Mouse (Mus musculus): Measurements from ENCODE around the gene Nav2. TPM values are rescaled to one million over a fixed set of nuclear protein-coding genes. Genes with fewer than 3 reads are reported as not detected.

The Nav2 gene
- total RNA-seq, 2 experiments from 2014 or later = 60.0 to 64.1 TPM

DNA sequence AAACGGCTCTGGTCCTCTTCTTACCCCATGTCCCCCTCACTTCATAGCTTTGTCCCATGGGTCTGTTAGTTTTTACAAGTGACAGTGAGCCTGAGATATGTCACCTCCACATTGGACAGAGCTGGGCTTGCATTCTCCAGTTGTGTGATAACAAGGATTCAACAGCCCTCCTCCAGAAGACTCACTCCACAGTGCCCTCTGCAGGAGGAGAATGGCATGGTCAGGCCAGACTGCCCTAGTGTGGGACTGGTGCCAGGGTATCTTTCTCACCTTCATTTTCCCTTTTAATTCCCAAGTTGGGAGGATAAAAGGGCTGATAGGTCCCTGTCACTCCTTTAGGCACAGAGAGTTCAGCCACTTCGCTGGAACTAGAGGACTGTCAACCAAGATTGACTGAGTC is 530.6 kb downstream of the Nav2 start:
- DNase-seq = peak; percentile 35 to 65
- intact Hi-C loops (cut with DNase I) = no loop called here

DNA sequence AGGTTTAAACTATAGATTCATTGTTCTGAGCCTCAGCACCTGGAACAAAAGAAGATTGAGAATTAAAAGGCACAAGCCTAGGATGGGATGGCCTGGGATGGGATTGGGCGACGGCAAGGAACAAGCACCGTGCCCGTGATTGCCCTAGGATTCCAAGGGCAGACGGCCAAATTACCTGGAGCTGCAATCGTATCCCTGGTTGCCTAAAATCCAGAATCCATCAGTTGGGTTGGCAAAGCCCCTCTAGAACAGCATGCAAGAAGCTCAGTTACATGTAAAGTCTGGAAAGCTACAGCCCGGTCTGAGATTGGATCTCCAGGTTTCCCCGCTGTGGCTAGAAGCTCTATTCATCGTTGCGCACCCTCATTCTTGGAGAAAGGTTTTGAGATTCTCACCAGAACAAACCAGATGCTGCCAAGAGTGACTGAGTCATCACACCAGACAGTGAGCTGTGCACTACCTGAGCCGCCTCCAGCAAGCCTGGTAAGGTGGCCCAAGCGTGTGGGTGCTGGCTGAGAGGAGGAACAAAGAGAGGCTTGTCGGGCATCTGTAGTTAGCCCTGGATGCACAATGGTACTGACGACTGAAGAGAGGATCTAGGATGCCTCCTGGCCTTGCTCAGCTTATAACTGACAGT is 531.9 kb downstream of the Nav2 start:
- no peak for DNase-seq
- intact Hi-C loops (cut with DNase I) = no loop called here

DNA sequence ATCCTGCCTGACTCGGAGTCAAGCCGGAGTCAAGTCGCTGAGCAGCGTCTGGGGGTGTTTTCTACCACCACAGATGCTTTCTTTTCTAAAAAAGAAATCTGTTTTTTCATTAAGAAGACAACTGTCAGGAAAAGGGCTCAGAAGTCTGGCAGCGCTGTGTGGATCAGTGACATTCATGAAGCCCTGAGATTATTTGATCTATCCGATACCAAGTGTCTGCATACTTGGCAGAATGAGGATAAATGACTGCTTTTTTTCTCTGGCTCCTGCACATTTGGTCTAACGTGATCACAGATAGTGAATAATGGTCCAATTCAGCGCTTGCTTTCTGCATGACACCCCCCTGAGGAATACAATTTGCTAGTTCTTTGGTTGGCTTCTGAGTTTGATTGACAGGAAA is 533.7 kb downstream of the Nav2 start:
- intact Hi-C loops (cut with DNase I) = no loop called here
- no peak for DNase-seq

DNA sequence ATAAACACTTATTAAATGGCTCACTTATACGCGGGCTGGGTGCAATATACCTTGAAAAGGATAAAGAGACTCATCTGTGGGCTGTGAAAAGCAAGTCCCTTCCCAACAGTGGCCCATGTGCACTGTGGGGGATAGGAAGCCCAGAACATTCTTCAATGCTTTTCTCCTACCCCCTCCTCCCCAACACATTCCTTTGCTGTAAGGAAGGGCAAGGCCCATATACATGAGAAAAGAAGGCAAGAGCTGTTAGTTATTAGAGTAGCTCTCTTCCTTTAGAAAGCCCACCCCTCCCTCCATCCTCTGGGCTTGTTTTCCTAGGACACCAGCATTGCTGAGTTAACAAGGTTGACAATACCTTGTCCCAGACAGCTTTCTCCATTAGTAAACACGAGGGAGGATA is 540.1 kb downstream of the Nav2 start:
- no peak for DNase-seq
- intact Hi-C loops (cut with DNase I) = no loop called here

DNA sequence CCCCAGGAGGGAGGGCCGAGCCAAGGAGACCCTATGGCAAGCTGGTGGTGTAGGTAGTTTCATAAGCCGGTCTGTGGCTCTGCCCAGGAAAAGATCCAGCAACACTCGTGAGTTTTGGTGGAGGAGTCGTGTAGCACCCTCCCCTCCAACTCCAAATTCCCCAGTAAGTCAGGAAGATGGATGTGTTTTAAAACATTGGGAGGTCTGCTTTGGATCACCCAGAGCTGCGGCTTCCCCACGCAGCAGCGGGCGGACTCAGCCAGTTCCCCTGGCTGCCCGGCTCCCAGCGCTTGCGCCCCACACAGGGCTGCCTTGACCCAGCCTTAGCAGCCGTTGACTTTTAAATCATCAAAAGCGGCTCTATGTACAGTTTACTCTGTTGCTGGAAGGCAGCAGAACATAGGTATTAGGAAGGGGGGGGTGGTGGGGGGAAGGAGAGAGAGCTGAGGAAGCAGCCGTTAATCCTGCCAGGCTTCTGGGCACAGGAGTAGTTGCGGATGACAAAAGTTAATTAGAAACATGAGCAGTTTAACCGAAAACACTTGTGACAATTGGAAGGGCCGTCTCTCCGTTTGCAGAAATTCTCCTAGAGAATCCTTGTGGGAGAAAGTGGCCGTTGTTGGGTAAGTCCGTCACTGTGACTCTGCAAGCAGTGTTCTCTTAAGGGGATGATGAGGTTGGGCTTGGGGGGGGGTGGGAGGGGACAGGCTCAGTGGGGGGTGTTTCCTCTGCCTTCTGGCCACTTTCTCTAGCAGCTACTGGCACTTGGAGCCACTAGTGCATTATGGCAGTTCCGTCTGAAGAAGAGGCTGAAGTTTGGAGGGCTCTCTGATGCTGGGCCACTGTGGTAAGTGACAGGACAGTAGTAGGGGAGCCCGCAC is 542.0 kb downstream of the Nav2 start:
- intact Hi-C loops (cut with DNase I) = no loop called here
- DNase-seq = no peak

DNA sequence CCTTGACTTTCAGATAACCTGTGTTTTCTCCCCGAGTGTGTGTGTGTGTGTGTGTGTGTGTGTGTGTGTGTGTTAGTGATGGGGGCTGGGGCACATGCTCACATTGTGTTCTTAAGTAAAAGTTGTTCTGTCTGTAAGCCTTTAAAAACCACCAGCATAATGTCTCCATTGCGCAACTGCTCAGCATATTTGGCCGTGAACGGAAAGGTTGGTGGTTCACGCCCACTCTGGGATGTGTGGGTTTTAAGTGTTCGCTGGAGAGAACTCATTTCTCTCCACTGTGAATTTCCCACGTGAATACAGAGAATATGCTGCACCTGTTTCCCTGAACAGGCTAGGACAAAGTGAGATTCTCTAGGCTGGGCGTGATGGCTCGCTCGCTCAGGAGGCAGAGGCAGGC is 542.7 kb downstream of the Nav2 start:
- DNase-seq = no peak
- intact Hi-C loops (cut with DNase I) = no loop called here

DNA sequence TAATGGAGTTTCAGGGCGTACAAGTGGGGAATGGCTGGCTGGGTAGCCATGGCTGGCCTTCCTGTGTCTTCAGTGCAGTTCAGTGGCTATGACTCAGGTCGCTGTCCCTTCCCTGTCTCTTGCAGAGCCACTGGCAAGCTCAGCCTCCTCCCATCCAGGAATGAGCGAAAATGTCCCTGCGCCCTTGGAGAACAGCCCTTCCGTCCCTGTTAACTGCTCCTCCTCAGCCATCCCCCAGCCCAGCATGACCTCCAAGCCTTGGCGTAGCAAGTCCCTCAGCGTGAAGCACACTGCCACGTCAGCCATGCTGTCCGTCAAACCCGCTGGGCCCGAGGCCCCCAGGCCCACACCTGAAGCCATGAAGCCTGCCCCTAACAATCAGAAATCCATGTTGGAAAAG is 543.8 kb downstream of the Nav2 start:
- intact Hi-C loops (cut with DNase I) = no loop called here
- no peak for DNase-seq

DNA sequence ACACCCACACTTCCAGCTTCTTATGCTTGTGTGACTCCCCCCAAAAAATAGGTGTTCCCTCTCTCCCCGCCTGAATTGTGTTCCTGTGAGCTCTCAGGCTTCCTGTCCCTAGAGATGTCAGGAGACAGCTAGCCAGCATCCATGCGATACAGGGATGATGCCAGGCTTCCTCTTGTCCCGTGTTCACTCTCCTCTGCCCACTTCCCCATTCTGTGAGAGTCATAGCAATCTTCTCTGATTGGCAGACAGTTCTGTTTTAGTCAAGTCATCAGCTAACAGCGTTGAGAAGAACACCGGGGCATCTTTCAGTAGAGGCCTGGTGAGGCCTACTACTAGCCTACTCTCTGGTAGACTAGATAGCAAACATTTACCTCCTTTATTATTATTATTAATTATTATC is 546.1 kb downstream of the Nav2 start:
- no peak for DNase-seq
- intact Hi-C loops (cut with DNase I) = no loop called here

DNA sequence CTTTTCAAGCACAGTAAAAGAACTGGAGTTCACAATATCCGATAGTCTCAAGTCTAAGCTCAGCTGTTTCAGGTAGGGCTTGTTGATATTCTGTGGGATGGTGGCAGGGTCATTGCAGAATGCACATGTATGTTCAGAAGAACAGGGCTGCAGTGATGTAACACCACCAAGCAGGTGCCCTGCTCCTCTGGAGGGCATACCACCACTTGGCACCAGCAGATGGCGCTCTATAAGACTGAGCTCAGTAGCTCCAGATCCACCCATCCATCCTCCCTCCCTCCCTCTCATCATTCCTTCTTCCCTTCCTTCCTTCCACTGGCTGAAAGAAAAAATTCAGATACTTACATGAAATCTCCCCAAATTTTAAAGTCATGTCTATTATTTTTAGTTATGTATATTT is 547.6 kb downstream of the Nav2 start:
- intact Hi-C loops (cut with DNase I) = no loop called here
- peak; percentile 40 to 68 for DNase-seq

DNA sequence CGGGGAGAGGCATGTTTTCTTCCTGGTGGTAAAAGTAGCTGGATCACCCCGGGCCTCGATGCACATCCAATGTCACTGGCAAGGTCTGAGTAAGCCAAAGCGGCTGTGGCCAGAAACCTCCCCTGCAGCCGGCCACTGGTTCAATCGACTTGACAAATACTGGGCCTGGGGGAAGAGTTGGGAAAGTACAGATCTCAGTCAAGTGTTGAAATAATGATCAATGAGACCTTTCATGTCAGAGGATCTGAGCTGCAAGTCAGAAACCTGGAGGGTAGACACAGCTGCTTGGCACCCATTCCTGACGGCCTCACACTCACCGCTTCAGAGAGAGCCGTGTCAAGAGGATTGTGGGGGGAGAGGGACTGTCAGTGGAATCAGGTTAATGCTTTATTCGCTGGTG is 548.9 kb downstream of the Nav2 start:
- no peak for DNase-seq
- intact Hi-C loops (cut with DNase I) = no loop called here

DNA sequence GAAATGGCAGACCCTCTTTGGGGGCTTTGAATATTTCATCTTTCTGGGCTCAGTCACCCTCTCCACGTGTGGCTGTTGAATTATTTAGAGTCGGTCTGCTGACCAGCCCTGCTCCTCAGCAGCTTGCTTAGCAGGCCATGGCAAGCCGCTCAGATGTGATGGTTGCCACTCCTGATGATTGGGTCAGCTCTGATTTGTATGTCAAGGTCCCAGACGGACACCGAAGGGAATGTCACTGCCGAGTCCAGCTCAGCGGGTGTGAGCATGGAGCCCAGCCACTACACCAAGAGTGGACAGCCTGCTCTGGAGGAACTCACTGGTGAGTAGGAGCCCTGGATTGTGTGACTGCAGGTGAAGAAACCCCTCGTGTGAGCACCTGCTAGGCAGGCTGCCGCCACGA is 549.4 kb downstream of the Nav2 start:
- intact Hi-C loops (cut with DNase I) = no loop called here
- DNase-seq = no peak

DNA sequence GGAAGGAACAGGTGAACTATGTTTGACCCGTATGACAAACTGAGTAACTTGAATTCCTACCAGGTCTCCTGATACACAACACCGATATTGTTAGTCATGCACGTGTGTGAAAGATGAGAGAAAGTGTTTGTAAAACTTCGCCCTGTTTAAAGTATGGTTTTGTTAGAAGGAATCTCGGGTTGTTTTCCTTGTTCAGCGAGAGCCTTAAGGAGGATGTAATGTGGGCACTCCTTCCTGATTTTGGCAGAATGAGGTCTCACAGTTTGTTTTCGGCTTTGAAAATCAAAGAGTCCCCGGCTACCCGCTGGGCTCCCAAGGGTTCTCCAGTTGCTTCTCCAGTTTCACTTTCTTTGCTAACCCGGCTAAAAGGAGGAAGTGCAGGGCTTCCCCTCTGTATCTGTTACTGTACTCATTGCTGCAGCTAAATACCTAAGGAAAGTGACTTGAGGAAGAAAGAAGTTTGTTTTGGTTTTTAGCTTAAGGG is 553.9 kb downstream of the Nav2 start:
- intact Hi-C loops (cut with DNase I) = no loop called here
- peak in 1 of 2 experiments; percentile 18 for DNase-seq

DNA sequence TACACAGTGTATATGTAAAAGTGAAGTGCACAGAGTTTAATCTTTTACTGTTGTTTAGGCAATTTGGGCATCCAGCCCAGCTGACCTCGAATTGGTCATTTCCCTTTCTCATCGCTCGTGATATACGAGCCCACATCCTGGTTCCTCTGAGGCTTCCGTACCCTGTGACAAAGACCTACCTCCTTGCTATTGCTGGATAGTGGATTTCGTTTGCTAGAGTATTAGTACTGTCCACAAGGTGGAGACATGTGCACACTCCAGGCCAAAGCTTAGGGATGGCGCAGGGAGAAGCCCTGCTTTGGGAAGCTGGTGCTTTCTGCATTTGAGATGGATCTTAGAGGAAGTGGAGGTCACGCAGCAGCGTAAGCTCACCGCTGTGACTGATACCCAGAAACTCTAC is 559.3 kb downstream of the Nav2 start:
- DNase-seq = peak; percentile 30 to 49
- intact Hi-C loops (cut with DNase I) = loop anchor here (2.0 kb wide), 1 partner anchor 133 kb away; no protein-coding TSS in a partner anchor

DNA sequence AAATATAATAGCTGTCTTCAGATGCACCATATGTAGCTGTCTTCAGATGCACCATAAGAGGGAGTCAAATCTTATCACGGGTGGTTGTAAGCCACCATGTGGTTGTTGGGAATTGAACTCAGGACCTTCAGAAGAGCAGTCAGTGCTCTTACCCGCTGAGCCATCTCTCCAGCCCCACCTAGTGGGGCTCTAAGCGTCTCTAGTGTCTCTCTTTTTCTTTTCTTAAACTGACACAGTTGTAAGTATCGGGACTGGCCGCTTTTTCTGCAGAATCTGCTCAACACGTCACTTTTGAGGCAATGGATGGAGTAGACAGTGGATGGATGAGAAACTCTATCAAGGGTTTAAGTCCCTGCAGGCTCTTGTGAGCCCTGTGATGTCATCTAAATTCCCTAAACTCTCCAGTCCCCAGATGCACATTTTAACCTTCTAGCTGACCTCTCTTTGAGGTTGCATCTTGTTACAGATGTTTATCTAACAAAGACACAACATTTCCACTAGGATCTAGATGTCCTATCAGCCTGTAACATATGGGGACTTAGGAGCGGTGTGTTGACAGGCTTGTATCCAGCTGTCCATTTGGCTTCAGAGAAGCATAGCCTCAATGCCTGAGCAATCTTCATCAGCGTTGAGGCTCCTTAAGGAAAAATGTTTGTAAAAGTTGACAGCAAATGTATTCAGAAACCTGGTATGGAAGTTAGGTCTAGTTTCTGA is 560.1 kb downstream of the Nav2 start:
- no peak for DNase-seq
- intact Hi-C loops (cut with DNase I) = loop anchor here (2.0 kb wide), 1 partner anchor 132 kb away; no protein-coding TSS in a partner anchor

DNA sequence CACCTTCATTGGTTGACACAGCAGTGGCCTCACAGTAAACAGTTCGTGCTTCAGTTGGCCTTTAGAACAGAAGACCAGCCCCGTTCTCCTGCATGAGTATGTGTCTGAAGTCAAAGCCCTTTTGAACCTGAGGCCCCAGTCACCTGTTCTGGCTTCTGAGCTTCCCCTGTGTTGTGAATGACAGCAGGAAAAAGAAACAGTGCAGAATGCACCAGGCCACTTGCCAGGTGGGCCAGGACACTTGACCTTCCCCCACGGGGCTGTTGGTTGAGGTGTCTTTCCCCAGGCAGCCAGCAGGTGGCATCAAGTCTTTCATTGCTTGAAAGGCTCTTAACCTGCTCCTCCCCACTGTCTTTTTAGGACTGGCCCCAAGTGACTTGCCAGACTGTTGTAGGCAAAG is 562.8 kb downstream of the Nav2 start:
- DNase-seq = peak; percentile 54 to 78
- intact Hi-C loops (cut with DNase I) = loop anchor here (5.0 kb wide), 1 partner anchor 281 kb away; no protein-coding TSS in a partner anchor

DNA sequence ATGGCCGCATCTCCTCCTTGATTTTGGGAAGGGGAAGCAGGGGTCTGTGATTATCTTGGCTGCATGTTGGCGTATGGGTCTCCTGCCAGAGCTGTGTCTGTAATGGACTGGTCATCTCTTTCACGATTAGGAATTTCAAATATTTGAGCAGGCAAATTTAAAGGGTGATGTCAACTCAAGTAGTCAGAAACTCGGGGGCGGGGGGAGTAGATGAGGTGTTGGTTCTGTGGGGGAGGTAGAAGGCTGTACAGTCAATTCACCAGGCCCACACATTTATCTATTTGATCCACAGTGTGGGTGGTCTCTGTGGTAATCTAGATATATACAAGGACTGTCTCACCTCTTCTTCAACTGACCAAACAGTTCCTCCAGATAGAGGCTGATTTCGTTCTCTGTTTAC is 566.8 kb downstream of the Nav2 start:
- intact Hi-C loops (cut with DNase I) = no loop called here
- no peak for DNase-seq

DNA sequence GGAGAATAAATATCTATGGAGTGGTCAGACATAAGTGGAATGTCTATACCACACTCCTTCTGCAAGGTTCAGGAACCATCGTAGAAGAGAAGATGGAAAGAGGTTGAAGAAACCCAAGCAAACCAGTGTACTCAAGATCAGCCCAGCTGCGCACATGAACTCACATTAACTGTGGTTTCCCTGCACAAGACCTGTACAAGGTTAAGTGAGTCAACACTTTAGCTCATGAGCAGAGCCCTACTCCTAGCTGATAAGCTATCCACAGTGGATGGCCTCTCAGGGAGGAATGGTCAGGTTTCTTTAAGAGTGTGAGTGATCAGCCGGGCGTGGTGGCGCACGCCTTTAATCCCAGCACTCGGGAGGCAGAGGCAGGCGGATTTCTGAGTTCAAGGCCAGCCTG is 567.6 kb downstream of the Nav2 start:
- intact Hi-C loops (cut with DNase I) = no loop called here
- no peak for DNase-seq

DNA sequence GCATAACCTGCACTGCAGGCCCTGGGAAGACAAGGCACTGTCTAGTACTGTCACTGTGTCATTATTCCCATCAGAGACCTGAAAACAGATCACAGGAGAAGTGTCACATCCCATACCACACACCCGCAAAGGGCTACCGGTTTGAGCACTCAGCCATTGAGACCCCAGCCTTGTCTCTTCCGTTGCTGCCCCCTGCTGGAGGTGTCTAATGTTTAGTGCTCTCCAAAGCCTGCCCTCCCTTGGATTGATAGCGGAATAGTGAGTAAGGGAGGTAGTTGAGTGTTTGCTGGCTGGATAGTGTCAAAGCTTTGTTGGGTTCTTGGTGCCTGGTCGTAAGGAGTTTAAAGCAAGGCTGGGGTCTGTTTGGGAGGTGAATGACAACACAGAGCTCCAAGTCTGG is 568.1 kb downstream of the Nav2 start:
- DNase-seq = peak; percentile 22 to 52
- intact Hi-C loops (cut with DNase I) = no loop called here

DNA sequence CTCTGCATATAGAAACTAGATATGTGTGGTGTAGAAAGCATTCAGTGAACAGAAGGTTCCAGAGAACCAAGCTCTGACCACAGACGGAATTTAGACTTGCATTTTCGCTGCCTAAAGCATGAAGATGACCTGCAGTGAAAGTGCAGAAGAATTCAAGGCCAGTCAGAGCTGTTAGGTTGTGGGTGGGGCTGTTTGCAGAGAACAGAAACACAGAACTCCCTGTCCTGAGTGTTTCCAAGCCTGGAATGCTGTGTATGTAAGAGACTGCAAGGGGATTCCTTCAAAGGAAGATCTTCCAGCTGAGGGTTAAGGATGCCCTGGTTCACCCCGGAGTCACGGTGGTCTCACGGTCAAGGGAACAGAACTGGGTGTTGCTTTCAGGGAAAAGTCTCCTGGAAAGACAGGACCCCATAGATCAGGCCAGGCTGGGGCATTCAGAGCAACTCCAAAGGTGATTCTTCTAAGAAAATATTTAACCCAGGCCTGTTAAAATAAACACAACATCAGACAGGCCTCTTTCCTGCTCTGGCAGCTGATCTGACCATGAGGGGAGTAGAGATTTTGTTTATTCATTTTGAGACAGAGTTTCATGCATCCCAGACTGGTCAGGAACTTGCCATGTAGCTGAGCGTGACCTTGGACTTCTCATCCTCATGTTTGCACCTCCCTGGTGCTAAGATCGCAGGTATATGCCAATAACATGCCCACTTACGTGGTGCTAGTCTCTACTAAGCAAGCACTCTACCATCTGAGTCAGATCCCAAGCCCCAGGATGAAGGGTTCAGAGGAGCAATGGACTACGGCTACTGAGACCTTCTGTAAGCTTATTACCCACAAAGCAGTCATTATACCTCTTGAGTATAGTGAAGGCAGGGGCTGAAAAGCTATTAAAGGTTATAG is 568.8 kb downstream of the Nav2 start:
- intact Hi-C loops (cut with DNase I) = no loop called here
- DNase-seq = no peak

DNA sequence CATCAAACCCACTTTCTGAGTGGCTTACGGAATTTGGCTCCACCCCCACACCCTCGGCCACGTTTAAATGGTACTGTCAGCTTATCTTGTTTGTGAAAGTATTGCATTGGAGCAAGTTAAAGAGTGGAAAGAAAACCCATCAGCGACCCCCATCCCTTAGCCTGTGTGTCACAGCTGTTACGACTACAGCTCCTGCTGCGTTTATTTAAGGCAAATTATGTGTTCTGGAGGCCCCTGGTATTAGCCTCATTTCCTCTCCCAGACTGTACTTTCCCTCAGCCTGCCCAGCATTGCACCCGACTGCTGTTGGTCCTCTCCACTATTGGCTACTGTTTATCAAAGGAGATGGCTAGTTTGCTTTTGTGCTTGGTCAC is 569.4 kb downstream of the Nav2 start:
- DNase-seq = no peak
- intact Hi-C loops (cut with DNase I) = no loop called here
